Mouse (Mus musculus) testis, adult 2 months (tissue): ENCODE data around the gene Ccdc47.

Source experiments
- CTCF ChIP-seq: fragments of 200-500 bp; IDR thresholded peaks from 2 replicates; pipeline ENCODE4 v1.5.1; 2012; ENCODE audit warnings: low read depth, mild to moderate bottlenecking, inconsistent platforms, low read length, moderate library complexity; ENCODE audit not compliant: control insufficient read depth, insufficient read depth, insufficient replicate concordance
- POLR2A ChIP-seq: fragments of 200-500 bp; IDR thresholded peaks from 2 replicates; pipeline ENCODE4 v1.6.1; 2012; ENCODE audit warnings: low read depth, mild to moderate bottlenecking, inconsistent platforms, low read length, moderate library complexity; ENCODE audit not compliant: control insufficient read depth

- no peak for TF ChIP-seq CTCF
- no peak for TF ChIP-seq POLR2A
Observed at GRCm38 (mm10) chr11:106158930-106159215, 57.3 kb downstream of the Ccdc47 start.
